Mouse (Mus musculus) hindlimb bud, embryonic 11.5 days (tissue): Measurements from ENCODE around the gene Pdpk1.
"Not testable (repeated sequence)": the region's sequence is repeated elsewhere in the genome, so short reads cannot be mapped to it uniquely, and the experiment has no call there.

Experiments used
- DNase-seq: peaks from one replicate; pipeline ENCODE4 v3.0.0-alpha.2; 2012; ENCODE audit warnings: low read depth, low spot score; ENCODE audit errors: extremely low spot score

Pdpk1 gene

DNA sequence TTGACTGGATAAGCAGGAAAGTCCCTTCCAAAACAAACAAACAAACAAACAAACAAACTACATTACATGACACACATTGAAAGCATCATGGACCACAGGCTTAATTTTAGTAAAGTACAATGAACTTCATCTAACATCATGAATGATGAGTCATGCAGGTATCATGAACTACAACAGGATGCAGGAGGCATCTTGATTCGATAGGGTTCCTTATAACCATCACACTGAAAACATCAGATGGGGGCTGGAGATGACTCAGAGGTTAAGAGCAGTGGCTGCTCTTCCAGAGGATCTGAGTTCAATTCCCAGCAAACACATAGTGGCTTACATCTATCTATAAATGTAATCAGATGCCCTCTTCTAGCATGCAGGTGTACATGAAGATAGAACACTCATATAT lies 23.1 kb downstream of the Pdpk1 start:
- DNase-seq = no peak

DNA sequence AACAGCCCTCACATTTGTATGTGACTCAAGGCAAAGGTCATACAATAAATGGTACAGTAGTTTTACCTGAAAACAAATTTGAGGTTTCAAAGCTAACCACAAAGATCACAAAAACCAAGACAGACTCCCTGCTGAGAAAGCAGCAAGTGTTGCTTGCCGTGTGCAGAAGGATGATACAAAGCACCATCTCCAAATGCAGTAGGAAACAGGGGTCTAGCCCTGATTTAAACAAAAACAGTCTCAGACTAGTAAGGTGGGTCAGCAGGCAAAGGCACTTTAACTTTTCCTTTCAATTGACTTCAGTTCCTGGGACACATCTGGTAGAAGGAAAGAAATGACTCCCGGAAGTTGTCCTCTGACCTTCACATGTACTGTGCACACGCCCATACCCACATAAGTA lies 23.9 kb downstream of the Pdpk1 start:
- no peak for DNase-seq

DNA sequence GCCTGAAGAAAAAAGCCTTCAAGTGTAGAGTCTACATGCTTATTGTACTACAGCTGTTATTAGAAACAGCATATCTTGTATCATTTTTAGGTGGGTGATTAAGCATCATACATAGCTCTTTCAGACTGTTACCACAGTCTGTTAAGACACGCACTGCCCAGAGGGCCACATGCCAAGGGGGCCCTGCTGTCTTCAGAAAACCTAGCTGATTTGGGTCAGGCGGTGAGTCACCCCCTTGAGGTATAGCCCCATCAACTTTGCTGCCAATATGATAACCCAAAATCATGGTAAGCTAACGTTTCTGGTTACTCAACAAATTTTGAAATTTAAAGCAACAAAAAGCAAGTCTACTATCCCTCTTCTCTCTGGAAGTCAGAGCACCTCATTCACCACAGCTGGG lies 31.3 kb downstream of the Pdpk1 start:
- DNase-seq = no peak

DNA sequence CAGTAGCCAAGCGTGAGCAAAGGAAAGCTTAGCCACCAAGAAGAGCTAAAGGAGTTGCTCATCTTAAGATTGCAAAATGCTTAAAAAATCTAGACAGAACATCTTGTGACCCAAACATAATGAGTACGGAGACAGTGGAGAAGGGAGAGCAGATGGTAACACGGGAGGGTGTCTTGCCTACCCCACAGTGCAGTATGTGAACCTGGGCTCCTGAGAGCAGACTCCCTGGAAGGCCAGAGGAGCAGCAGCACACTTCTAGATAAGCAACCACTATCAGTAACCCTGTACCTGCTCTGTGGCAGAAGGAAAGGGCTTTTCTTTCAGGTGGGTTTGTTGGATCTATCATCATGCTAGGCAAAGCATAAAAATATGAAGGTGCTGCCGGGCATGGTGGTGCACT lies 37.7 kb downstream of the Pdpk1 start:
- no peak for DNase-seq

DNA sequence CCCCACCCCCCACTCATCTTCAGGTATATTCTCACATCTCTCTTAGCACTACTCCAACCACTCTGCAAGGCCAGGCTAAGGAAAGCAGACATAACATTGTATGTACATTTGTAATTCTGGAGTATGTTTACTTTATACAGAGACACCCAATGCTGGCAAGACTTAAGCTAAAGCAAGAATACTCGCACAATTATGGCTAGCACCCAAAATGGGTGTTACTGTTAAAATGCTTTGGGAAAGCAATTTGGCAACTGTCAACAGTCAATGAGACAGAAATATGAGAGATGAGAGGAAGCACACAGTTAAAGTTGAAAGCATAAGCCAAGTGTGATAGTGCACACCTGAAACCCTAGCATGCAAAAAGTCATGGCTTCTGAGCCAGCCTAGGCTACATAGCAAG lies 39.5 kb downstream of the Pdpk1 start:
- no peak for DNase-seq

DNA sequence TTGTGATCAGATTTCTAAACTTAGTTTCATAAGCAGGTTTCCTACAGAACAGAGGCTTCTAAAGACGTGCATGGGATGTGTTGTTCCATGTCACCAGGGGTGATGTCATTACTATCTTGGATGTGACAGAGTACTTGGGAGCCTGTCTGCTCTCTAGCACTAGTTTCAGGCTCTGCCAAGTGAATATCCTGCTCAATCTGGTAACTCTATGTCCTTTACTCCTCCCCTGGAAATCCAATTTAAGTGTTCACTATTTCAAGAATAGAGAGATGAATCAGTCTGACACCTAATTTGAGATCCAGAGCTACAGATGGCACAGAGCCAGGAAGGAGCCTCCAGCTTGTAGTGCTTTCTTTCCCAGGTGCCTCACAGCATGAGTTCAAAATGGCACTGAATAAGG lies 41.8 kb downstream of the Pdpk1 start:
- no peak for DNase-seq

DNA sequence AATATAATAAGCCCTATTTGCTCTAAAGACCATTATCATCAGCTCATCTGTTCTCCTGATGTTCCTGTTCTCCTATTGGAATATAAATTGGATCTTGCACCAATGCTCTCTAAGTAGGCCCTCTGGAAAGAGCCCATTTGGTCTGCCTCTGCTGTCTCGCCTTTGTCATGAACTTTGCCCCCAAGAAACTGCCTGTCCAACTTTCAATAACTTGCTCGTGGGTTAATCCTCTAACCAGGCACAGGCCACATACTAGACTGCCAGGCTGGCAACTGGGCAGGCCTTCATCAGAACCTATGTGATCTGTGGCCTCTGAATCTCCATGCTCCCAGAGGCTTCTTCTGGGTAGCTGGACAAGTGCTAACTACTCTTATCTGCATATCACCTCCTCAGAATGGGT lies 45.6 kb downstream of the Pdpk1 start:
- no peak for DNase-seq

DNA sequence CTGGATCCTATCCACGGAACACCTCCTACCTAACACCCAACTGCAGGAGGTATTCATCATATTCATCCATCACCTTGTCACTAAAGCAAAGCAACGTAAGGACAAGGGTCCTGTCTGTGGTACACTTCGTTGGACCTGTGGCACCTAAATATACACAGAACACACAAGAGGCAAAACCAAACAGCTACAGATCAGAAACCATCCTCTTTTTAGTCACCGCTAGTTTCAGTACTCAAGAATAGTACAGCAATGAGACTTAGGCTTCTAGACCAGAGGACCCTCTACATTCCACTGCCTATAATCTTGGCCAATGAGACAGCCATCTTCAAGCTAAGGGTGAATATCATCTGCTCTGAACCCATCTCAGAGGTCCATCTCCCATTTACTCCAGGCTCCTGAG lies 52.4 kb downstream of the Pdpk1 start:
- DNase-seq = no peak

DNA sequence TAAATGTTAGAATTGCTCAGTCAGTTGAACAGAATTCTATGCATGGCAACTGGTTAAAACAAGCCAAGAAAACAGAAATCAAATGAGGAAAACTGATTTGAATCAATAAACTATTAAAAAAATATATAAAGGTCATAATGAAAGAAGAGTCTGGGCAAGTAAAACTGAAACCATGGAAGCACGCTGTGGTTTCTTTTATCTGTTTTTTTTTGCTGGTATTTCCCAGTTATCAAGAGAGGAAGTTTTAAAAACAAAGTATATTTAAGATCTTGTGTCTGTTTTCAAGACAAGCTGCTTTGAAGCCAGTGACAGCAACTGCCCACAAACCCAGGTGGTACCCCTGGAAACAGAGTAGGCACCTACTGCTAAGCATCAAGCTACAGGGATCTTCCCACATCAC lies 60.1 kb downstream of the Pdpk1 start:
- DNase-seq = no peak

DNA sequence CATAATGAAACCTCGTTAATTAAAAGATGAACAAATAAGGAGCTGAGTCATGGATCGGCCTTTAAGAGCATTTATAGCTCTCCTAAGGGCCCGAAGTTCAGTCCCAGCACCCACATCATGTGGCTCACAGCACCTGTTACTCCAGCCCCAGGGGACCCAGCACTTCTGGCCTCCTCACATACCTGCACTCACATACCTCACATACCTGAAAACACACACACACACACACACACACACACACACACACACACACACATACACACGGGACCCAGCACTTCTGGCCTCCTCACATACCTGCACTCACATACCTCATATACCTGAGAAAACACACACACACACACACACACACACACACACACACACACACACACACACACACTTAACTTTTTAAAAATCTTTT lies 64.3 kb downstream of the Pdpk1 start:
- DNase-seq = not testable (repeated sequence)

DNA sequence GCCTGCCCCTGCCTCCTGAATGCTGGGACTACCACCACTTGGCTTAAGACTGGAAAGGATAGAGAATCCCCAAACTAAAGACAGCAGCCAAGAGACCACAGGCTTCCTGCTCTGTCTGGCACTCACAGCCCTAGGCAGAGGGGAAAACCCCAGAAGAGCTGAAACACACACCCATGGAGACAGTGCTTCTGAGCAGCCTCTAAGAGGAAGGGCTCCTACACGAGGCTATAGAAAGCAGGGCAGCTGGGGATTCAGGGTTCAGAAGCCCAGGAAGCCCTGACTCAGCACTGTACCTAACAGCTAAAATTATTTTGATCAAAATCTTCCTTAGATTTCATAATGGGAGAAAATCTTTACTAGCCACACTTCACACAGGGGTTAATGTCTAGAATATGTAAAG lies 66.1 kb downstream of the Pdpk1 start:
- DNase-seq = no peak

DNA sequence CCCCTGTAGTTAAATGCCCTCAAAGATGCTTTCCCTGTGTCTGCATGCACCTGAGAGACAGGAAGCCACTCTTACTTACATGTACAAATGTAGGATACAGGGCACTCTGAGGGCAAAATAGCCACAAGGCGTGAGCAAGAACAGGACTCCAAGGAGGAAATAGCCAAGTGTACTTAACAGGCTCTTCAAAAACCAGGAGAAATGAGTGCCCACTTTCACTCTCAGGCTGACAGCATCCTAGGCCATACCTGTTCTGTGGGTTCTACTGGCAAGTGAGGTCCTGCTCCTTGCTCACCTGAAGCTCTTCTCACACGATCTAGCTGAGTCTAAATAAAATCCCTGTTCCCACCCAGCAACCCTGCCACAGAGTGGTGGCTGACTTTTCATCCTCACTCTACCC lies 73.6 kb downstream of the Pdpk1 start:
- no peak for DNase-seq

DNA sequence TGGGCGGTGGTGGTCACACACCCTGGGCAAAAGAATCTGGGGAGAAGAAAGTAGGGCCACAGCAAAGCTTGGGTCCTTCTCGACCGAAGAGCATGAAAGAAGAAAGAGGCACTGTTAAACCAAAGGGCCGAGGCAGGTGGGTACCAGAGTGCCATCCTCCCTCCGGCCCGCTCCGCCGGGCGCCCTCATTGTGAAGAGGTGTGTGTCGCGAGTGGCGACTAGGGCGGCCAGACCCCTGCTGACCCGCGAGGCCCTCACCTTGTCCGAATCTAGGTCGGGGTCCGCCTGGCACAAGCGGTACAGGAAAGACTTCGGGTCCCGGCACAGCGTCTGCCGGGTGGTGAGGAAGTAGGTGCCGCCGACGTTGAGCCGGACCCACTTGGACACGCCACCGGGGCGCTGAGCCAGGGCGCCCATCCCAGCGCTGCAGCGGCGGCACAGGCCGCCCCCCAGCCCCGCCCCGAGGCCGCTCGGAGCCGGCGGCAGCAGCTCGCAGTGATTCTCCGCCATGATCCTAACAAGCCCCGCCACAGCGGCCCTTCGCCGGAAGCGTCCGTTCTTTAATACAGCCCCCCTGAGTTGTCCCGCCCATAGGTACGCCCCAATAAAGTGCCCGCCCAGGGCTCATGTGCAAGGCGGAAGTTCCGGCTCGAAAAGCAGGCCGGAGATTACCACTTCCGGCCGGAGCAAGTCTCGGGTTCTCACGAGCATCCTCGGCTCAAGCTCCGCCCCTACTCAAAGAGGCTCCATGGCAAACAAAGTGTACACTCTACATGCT lies 77.6 kb downstream of the Pdpk1 start, which contains the start of gene Kctd5:
Kctd5 (minus strand) TSS at position 567 of the 778 bp plus-strand sequence.
- DNase-seq = peak; percentile 92

DNA sequence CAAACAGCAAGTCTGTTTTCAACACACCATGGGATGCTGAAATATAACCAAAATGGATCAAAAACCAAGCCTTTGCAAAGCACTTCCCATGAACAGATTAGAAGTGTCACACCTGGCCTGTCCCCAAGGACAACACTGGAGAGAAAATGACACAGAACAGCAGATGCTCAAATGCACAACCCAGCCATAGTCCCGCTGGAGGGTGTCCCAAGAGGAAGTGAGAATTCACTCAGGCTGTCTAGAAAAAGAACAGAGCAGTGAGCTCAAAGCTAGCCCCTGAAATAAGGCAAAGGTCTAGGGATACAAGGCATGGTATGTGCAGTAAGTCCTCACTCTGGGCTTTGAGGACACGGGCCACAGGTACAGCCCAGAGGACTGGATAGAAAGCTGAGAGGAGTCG lies 81.2 kb downstream of the Pdpk1 start:
- no peak for DNase-seq

DNA sequence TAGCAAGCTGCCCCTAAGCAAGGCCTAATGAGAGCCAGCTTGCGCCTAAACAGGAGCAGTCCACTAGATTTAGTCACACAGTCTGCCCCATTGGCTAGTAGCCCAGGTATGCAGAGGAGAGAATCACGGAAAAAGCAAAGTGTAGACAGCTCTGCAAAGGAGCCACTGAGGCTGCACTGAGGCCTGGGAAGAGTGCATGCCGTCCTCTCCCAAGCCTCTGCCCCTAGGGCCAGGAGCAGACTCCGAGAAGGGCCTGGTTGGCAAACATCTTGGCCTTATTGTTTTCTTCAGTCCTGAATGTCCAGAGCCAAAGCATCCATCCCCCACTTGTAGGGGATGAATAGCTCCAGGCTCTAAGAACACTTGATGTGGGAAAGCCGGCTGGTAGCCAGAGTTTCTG lies 82.5 kb downstream of the Pdpk1 start:
- no peak for DNase-seq

DNA sequence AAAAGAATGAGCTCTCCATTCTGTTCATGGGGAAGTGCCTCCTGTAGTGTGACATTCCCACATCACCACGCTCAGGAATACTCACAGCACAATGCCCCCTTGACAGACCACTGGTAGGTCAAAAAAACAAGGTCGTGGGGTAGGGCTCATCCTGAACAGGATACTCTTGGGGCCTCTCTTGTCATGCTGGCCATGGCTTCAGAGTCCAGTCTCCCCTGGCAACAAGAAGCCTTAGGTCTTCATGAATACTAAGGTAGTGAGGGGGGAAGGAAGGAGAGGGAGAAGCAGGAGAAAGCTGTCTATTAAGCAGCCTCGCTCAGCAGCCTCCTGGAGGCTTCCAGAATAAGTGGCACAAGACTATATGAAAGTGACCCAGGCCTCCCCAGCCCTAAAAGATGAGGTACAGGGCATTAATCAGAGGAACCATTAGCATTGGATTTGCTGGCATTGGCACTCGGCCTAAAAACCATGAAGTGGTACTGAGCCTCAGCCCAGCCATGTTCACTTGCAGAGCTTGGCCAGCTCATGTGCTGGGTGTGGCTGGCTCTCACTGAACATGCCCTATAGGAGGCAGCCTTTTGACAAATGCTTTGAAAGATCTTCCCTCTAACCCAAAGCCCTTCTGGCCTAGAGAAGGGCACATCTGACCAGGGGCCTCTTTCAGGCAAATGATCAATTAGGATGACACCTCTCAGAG lies 88.1 kb downstream of the Pdpk1 start:
- DNase-seq = no peak

DNA sequence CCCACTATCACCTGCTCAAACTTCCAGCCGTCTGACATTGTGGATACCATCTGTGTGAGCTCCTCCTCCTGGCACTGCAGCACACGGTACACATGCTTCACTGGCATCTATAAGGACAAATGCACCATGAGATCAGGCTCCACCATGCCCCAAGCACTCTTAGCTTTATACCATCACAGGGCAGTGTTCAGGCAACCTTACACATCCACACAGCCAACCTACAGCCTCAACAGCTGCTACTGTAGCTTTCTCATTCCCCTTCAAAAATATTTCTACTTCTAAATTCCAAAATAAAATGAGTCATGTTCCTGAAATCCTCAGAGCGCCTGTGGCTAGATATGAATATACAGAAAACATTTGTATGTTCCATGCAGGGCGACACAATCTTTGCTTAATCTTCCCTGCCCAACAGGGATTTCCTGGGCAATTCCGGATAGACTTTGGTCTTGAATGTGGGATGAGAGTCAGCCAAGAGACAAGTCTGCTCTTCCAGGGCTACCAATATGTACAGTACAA lies 92.9 kb downstream of the Pdpk1 start:
- no peak for DNase-seq

DNA sequence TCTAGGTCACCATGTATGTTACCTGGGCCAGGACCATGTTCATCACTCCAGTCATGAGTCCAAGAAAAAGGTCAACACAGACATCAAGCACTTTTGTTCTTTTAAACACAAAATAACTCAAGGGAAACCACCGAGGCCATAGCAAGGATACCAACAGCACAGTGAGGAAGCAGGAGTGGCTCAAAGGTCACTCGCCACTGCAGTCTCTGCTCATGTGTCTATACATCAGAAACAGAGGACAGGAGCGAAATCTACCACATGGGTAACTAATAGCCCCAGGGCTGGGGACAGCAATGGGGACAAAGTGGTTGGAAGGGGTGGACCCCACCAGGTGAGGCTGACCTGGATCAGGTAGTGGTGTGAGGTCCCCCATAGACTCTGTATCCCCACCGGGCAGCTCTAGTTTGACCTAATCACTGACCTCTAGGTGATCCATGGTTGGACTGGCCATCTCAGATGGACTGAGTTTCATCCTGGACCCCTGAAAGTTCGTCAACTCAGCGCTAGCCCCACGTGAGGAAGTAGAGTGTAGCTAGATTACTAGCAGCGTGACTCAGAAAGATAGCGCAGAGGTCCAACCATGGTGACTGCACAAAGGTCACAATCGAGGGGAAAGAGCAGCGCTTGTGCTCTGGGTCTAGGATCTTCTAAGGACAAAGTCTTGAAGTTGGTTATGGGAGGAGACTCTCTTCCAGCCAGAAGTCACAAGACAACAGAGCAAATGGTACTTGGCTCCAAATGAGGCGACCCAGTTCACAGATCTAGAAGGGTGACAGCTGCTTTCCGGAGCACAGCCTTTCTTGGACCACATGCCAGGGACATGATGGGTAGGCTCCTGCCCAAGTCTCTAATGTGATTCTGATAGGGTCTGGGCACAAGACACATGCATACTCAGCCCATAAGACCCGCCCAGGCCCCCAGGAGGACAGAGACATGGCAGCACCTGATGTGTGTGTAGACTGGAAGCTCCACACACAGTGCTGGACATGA lies 93.8 kb downstream of the Pdpk1 start:
- DNase-seq = no peak

DNA sequence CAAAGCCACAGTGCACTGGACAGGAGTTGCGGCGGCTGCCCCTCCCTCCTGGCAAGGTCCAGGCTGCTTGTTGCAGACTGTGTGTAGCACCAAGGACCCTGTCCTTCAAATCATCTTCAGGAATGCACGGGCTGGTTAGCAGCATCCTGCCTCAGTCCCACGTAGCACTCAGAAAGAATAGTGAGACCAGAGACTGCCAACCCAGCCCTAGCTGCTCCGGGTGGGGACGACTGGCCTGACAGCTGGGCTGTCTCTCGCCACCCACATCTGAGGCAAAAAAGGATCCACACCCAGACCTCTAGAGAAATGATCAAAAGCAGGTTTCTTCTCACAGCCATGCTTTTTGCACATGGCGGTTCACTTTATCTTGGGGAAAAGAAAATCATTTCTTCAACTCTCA lies 101.7 kb downstream of the Pdpk1 start:
- DNase-seq = no peak

DNA sequence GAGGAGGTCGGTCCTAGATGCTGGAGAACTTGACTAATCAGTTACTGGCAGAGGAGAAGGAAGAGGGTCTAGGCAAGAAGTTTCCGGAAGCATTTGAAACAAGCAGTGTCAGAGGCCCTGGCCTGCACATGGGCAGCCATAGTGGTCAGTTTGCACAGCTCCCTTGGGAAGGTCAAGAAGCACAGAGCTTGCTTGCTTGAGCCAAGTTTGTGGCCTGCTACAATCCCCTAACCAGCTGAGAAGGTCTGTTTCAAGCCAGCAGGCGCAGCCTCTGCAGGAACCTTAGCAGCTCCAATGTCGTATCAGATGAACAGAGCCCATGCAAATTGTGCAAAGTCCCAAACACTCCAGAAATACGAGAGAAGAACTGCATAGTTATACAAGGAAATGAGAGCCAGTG lies 102.7 kb downstream of the Pdpk1 start:
- DNase-seq = no peak

DNA sequence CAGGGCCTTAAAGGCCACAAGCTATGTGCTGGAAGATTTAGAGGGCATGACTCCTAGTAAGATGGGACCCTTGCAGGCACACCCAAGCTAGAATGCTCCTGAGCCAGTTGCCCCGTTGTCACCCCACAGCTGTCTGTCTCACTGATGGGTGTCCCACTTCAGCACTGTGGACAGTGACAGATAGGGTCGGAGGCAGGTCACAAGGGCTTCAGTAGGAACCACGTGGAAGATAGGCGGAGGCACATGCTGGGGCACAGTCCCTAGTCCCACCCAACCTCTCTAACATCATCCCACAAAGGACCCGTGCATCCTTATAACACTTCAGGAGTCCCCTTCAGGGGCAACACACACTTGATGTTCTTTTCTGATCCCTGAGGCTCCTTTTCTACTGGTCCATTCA lies 104.7 kb downstream of the Pdpk1 start:
- DNase-seq = no peak
